Mouse (Mus musculus): ENCODE measurements around the gene Mpv17l2.

Mpv17l2 gene

DNA sequence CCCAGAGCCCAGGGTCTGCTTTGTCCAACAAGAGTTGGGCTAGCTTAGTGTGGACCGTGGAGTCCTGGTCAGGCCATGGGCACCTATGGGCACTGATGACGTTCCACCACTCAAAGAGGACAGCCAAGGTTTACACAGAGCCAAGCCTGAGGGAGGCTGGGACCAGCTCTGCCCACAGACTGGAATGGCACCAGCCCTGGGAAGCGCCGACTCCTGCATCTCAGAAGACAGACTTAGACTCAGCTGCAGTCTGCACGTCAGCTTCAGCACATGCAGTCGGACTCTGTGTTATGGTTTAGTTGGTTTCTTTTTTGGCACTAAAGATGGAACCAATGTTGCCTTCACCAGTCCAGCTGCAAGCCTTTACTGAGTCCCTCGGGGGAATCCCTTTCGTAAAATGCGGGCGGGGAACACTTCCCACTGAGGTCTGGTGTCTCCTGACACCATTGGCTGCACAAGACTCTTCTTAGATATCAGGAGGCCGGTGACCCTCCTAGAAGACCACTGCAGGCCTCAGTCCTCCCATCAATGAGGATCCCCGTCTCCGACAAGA is 10.5 kb downstream of the Mpv17l2 start:
- no peak for DNase-seq (ENCODE audit: low spot score)

DNA sequence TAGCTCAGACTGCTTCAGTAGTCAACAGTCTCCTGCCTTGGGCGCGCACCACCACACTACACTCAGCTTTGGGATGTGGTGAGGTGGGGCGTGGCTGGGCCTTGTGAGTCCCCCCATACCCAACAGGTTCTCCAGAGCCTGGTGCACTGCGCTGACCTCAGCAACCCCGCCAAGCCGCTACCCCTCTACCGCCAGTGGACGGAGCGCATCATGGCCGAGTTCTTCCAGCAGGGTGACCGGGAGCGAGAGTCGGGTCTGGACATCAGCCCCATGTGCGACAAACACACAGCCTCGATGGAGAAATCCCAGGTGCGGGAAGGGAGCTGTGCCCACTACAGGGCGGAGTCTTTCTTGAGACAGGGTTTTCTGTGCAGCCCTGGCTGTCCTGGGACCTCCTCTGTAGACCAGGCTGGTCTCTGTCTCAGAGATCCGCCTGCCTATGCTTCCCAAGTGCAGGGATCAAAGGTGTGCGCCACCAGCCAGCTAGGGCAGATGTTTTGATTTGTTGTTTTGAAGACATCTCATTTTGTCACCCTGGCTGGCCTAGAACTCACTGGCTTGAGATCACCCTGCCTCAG is 11.6 kb downstream of the Mpv17l2 start:
- DNase-seq (ENCODE audit: low spot score), result no peak

DNA sequence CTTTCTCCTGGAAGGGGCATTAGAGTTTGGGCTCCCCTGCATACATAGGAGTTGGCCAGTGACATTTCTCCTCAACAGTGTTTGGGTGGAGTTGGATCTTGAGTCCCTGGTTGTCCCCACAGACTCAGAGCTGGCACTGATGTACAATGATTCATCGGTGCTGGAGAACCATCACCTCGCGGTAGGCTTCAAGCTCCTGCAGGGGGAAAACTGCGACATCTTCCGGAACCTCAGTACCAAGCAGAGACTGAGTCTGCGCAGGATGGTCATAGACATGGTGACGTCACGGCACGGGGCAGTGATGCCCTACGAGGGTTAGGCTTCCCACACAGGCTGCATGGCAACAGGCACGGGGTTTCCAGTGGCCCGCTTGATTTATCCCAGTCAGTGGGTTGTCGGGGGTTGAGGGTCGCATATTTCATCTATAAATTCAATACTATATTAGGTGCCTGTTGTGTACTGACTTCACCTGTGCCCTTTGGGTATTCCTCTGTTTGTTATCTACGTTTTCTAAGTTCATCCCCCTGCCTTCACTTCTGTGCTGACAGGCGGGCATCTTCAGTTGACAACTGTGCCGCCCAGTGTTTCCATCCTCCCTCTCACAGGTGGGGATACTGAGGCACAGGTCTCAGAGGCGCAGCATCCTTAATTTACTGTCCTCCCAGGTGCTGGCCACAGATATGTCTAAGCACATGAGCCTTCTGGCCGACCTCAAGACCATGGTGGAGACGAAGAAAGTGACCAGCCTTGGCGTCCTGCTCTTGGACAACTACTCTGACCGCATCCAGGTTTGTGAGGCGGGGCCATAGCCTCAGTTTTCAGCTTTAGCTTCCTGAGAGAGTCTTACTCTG is 12.3 kb downstream of the Mpv17l2 start:
- no peak for DNase-seq (ENCODE audit: low spot score)

DNA sequence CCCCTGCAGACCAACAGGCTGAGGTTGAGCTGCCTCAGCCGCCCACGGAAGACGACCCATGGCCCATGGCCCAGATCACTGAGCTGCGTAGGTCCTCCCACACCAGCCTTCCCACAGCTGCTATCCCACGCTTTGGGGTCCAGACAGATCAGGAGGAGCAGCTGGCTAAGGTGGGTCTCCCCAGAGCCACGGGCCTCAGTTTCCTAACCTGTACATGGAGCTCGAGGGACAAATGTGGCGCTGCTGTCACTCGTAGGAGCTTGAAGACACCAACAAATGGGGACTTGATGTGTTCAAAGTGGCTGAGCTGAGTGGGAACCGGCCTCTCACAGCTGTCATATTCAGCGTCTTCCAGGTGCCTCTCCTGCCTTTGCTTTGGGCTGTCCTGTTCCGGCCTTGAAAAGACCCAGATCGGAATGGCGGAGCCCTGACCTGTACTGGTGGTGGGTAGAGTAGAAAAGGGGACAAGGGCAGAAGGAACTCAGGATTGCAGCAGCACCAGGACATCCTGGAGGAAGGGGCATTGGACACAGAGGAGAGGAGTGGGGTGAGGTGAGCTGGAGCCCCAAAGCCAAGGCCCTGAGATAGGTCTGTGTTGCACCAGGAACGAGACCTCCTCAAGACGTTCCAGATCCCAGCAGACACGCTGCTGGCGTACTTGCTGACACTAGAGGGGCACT is 13.4 kb downstream of the Mpv17l2 start:
- DNase-seq (ENCODE audit: low spot score), result no peak

DNA sequence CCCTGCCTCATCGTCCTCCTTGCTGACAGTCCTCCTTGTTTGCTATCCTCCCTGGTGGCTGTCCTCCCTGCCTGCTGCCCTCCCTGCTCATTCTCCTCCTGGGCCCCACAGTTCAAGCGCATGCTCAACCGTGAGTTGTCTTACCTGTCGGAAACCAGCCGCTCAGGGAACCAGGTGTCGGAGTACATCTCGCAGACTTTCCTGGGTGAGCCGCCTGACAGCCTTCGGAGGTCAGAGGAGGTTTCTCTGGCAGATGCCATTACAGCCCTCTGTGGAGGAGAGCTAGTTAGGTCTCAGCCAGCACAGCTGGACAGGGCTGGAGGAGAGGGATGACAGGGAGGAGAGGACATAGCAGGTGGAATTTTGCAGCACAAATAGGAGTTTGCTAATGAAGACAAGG is 14.1 kb downstream of the Mpv17l2 start:
- no peak for DNase-seq (ENCODE audit: low spot score)

DNA sequence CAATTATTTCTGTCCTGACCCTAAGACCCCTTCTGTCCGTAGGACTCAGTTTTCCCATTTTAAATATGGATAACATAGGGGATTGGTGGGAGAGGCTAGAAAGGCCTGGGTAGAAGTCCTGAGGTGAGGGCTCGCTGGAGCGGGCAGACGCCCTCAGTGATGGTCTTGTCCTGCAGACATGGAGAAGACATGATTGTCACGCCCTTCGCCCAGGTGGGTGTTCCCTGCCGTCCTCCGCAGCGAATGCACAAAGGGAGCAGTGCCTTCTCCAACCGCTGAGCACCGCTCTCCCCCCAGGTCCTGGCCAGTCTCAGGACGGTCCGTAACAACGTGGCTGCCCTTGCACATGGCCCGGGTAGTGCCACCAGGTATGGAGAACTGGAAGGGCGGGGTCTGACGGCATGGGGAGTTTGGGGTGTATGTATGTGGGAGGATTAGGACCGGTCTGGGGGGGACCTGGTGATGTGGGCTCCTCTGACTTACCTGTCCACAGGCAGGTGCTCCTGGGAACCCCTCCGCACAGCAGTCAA is 15.0 kb downstream of the Mpv17l2 start:
- DNase-seq (ENCODE audit: low spot score), result no peak

DNA sequence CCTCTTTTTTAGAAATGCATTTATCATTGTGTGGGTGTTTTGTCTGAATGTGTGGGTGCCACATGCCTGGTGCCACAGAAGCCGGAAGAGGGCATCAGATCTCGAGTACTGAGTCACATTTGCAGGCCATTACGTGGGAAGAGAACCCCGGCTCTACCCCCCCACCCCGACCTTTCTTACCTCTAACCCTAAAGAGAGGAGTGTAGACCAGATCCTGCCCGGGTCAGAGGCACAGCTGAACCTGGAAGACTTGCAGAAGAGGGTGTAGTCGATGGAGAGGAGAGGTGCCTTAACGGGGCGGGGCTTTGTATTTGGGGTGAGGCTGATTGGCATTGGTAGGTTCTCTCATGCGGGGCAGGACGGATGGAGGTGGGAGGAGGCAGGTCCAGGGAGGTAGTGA is 15.9 kb downstream of the Mpv17l2 start:
- no peak for DNase-seq (ENCODE audit: low spot score)

DNA sequence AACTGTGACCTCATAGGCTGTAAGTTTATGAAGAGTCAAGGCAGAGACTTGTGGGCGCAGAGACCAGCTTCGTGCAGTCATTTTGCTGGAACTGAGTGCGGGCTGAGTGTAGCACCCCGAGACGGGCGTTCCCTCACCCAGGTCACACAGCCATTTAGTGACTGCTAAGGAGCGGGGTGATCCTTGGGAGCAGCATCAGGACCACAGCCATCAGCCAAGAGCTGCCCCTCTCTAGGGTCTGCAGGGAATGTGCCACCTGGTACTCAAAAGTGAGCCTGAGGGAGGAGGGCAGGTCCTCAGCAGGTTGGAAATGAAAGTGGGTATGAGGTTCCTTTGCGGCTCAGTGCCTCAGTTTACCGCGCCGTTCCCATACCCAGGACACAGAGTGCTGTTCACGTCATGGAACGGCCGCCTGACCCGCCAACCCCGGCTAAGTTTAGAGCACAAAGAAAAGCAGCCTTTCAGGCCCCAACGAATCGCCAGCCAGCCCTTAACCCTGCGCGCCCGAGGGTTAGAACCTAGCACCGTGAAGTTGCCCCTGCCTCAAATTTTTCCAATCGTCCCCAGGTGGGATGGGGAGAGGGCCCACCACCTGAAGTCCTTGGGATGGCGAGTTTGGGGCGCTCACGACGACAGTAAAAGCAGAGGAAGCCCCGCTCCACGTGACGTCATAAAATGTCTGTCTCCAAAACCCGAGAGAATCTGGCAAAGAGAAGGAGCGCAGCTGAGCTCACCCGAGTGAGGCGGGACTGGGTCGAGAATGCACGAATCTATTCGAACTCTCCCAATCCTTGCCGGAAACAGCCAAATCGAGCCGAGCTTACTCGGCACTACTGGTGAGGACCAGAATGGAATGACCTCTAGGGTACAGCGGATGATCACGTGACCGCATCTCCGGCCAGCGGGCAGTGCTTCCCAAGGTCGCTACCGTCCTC is 16.8 kb downstream of the Mpv17l2 start:
- DNase-seq (ENCODE audit: low spot score), result no peak

DNA sequence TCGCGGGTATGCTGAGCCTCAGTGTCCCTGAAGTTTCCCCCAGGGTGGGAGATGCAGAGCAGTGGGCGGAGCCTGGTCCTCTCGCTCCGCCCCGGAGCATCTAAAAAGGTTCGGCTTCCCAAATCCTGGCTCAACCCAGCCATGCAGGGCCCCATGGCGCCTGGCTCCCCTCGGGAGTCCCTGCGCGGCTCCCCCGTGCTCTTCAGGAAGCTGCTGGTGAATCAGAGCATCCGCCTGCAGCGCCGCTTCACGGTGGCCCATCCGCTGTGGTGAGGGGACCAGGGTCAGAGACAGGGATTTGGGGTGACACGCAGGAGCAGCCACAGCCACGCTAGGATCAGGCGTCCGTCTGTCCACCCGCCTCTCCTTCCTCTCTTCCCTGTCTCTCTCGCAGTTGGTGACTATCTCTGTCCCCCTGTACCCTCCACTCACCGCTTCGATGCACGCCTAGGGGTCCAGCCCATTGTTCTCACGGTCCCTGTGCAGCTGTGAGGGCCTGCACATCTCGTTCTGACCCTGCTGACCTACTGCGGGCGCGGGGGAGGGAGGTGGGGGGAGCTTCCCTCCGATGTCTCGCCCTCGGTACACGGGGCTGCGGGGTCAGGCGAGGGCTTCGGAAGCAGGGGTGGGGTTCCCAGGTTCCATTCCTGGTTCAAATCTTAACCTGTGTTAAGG is 17.6 kb downstream of the Mpv17l2 start:
- no peak for DNase-seq (ENCODE audit: low spot score)

DNA sequence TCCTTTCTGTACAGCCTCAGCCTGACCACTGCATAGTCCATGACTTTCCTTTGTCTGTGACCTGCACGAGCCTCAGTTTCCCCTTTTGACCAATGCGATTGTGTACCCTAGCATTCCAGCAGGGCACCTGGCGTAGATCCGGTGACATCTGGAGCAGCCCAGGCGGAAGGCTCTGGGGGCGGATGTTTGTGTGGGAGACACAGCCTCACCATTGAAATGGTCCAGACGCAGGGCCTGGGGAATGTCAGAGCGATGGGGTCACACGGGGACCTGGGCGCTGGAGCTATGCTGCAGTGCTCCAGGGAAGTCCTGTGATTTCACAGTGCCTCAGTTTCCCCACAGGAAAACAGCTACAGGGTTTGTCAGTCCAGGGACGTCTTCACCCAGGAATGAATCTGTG is 18.6 kb downstream of the Mpv17l2 start:
- peak; percentile 51 for DNase-seq (ENCODE audit: low spot score)

DNA sequence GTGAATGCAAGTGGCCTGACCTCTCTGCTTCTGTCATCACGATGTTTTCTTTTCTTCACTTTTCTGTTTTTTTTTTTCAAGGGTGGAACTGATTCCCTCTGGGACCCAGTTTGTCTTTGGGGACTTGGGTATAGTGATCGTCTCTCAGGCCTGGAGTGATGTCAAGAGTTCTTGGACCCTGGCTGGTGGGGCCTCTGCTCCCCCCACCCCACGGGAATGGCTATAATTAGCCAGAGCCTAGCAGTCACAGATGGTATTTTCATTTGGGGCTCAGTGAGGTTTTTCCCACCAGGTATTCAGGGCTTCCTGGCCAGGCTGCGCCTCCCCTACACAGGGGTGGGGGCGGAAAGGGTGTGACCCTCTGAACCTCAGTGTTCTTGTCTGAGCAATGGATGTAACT is 19.1 kb downstream of the Mpv17l2 start:
- no peak for DNase-seq (ENCODE audit: low spot score)

DNA sequence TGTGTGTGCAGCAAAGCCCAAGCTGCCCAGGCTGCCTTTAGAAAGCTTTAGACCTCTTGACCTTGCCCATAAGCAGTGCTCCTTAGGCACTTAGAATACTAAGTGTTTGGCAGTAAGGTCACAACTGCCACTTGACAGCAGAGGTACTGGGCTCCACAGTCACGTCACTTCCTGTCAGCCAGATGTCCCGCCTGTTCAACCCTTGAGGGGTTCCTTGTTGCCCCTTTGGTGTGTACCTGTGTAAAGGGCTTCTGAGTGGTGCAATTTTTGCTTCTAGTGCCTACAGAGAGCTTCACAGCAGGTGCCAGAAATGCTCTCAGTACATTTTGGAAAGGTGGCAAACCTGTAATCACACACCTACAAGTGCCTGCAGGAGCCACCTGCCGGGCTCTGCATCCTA is 22.5 kb downstream of the Mpv17l2 start:
- DNase-seq (ENCODE audit: low spot score), result no peak

DNA sequence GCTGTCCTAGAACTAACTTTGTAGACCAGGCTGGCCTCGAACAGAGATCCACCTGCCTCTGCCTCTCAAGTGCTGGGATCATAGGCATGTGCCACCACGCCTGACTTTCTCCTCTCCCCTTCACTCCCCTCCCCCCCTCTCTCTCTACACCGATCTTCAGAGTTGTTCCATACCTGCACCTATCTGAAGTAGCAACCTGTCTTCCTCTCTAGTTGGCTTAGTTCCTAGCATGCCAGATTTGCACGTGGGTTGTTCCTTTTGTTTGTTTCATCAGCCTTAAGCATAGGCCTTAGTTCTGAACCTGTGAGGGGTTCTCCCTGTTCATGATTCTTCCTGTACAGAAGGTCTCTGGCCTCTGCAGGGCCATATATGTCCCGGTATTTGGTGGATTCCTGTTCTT is 23.0 kb downstream of the Mpv17l2 start:
- DNase-seq (ENCODE audit: low spot score), result no peak

DNA sequence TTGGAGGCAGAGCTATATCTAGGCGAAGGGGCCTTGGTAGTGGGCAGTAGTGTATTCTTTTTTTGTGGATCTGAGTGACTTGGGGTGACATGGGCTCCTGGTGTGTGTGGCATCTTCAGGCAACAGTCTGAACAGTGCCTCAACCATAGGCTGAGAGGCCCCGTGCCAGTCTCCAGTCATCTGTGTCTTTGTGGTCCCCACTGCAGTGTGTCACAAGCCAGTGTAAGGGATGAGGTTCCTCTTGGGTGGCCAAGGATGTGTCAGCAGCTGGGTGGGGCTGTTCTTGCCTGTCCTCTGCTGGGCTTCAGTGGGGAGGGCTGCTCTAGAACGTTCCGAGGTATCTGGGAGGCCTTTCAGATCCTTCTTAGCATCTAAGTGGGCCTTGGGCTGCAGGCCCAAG is 29.8 kb downstream of the Mpv17l2 start:
- no peak for DNase-seq (ENCODE audit: low spot score)

DNA sequence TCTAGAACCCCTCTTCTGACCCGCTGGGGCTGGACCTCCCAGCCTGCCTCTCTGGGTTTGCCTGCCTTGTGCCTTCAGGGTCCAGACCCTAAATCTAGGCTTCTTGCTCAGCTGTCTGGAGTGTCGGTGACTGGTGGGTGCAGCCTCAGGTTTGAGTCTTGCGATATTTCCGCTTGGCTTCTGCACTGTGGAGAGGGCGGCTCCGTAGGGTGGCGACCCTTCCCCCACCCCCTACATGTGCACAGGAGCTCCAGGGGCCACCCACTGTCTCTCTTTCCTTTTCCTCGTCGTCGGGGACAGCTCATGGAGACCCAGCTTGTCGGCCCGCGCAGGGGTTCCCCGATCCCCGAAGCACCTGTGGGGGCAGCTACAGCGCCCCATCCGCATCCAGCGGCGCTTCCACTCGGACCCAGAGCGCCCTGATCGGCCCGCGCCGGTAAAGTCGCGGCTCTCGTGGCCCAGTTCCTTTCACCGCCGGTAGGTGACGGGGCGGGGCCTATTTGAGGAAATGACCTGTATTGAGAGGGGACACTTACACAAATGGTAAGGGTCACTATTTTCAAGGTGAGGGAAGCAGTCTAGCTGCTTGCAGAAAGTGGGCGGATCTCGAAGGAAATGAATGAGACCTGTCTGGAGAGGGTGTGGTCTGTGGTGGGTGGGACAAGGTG is 30.8 kb downstream of the Mpv17l2 start:
- DNase-seq (ENCODE audit: low spot score), result peak; percentile 54

DNA sequence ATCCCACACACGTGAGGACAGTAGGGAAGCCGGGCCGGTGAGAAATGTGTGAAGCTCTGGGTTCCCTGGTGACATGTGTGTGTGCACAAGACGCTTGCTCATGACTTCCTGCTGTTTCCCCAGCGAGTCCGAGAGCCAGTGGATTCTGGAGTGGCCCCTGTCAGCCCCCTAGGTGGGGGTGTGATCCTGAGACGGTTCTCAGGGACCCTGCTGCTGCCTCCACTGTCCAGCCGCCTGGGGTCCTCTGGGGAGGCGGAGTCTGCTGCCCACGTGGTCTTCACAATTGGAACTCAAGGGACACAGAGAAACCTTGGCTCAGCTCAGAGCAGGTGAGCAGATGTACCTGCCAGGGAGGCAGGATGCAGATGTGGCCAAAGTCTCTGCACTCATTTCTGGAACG is 34.0 kb downstream of the Mpv17l2 start:
- DNase-seq (ENCODE audit: low spot score), result no peak

DNA sequence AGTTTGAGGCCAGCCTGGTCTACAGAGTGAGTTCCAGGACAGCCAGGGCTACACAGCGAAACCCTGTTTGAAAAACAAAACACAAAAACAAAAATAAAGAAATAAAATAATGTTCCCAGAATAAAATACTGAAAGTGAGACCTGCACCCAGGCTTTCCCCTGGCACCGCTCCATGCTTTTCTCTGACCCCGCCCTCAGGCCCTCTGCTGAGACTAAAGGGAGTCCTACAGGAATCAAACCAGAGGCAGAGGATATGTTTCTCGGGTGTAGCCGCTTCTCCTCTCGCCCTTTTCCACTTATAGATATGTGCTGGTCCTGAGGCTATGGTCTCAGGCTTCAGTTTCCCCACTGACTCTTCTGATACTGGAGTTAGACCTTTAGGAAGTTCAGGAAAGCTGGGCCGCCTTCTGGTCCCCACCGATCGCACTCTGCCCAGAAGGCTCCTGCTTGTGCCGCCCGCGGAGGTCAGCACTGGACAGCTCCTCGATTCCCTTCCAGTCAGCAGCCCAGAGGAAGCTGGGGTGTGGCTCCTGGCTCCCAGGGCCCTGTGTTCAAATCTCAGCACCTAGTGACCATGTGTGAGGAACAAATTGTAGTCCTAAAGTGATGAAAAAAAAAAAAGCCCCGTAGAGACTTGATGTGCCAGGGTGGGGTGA is 34.8 kb downstream of the Mpv17l2 start:
- no peak for DNase-seq (ENCODE audit: low spot score)

DNA sequence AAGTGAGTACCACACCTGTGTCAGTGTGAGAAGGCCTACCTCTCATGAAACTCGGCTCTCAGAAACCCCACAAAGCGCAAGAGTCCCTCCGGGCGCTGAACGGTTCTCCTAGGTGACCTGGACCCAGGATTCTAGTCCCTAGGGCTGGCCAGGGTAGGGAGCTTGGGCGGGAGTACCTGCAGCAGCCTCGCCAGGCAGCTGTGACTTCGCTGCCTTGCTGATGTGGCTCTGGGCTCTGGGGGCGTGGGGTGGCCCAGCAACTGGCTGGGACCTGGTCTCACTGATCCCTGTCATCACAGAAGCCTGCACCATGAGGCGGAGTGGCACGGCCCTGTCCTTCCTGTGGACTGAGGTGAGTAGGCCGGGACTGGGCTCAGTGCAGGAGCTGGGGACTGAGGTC is 36.5 kb downstream of the Mpv17l2 start:
- DNase-seq (ENCODE audit: low spot score), result no peak

DNA sequence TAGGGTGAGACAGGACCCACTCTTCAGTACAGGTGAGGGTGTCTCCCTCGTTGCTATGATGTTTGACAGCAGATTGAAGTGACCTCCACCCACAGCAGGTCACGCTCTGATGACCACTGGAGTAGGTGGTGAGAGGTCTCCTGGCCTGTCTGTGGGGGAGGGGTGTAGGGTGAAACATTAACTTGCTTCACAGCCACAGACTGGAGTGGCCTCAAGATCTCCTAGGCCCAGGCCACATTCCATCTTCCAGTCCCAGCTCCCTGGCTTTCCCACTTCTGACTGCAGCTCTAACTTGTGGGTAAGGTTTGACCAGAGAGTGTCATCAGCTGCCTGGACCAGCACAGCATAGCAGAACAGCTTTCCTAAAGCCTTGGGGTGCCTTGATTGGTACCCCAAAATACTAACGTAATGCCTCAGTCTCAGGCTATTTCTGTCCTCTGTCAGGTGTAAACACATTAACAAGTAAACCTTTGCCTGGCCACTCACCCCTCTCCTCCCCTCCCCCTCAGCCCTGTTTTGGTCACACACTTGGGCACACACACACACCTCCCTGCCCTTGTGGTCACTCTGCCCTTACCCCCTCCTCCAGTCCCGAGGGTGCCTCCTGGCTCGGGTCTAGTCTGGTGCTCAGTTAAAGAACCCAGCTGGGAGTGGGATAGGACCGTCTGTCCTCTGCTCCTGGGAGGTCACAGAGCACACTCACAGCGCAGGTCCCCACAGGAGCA is 37.1 kb downstream of the Mpv17l2 start, which contains the start of gene Pde4c:
TSS of gene Pde4c (plus strand) at position 235 of the 725 bp plus-strand sequence.
- DNase-seq (ENCODE audit: low spot score), result no peak
